In the genomic region with DNA sequence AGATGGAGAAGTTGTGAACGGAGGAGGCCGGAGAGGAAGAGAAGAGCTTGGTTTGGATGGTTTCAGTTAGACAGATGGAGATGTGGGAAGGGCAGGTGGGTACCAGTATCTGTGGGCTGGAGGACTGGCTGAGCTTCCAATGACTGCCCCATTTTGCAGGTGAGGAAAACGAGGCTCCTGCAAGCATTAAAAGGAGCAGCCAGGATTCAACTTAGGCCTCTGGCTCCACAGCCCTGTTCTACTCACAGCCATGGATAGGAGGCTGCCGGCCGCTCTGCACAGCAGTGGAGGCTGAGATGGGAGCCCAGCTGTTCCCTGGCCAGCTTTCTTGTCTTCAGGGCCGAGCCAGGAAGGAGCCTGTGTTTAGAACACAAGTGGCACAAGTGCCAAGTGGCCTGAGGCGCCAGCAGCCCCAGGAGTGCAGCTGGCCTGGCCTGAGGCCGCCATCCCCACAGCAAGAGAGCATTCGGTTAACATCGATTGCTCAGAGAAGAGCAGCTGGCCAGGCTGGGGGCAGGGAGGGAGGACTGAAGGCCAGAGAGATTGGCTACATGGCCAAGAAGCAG, we compare ENCODE assay signal across 8 mouse cellular contexts.
DNase-seq lines count a peak whose midpoint lies in the region; ATAC-seq and TF ChIP-seq lines count a peak whose summit lies in the region.

No protein-coding gene starts in this region.

- no peak for ATAC-seq in inflammation-experienced regulatory T-cells, adult 6 months
- no peak for ATAC-seq in intestine, embryonic 15.5 days

- H3K4me1 ChIP-seq in intestine, embryonic 15.5 days (replicated peaks) = peaks cover 17% of the 10 kb centered on the region

- no peak overlapping the region for H3K9ac ChIP-seq in intestine, embryonic 15.5 days

- H3K27me3 ChIP-seq in intestine, embryonic 15.5 days (replicated peaks) = no peaks in the 10 kb centered on the region

- no peaks in the 10 kb centered on the region for H3K9me3 ChIP-seq in intestine, embryonic 15.5 days

- no peak for TF ChIP-seq CTCF in gastrocnemius, adult 2 months (IDR thresholded peaks at IDR 0.05)
- TF ChIP-seq CTCF in left cerebral cortex, adult 2 months (IDR thresholded peaks at IDR 0.05) = no peak

- intact Hi-C loops in gastrocnemius, adult 2 months (cut with DNase I) = no loop called here
- intact Hi-C loops in left cerebral cortex, adult 2 months (cut with DNase I) = loop anchor here (1.0 kb wide), 1 partner anchor 76 kb away; no protein-coding TSS in a partner anchor

- H3K27ac ChIP-seq in gastrocnemius, adult 2 months = peak overlapping the region; percentile 48
- H3K27ac ChIP-seq in left cerebral cortex, adult 2 months = peak overlapping the region; percentile 76
- H3K27ac ChIP-seq in intestine, embryonic 15.5 days = no peak overlapping the region

- peak; percentile 66 for DNase-seq in lung, postnatal 10 days
- DNase-seq in lung, postnatal 14 days = no peak
- DNase-seq in adrenal gland, postnatal 36 days = peak; percentile 71 to 83
- DNase-seq in gastrocnemius, adult 2 months = peak; percentile 78
- DNase-seq in left cerebral cortex, adult 2 months (ENCODE audit: extremely low spot score in 1 of 2, low spot score in 2 of 2) = no peak
- no peak for DNase-seq in kidney, postnatal 14 days

- no peak overlapping the region for H3K4me2 ChIP-seq in intestine, embryonic 15.5 days (replicated peaks)

- no peaks in the 10 kb centered on the region for H3K36me3 ChIP-seq in intestine, embryonic 15.5 days

- H3K4me3 ChIP-seq in gastrocnemius, adult 2 months = no peak overlapping the region
- H3K4me3 ChIP-seq in left cerebral cortex, adult 2 months = no peak overlapping the region
- H3K4me3 ChIP-seq in intestine, embryonic 15.5 days (replicated peaks) = no peak overlapping the region

- 65% methylated on average over 10 of the region's 10 CpGs for WGBS in intestine, embryonic 15.5 days

Comparison
In these comparisons a context has a peak if more than half of its experiments do, and no peak if none do; other contexts are left out.
1. DNase-seq: peak in lung, postnatal 10 days (single experiment), adrenal gland, postnatal 36 days (2 of 2) and gastrocnemius, adult 2 months (single experiment); none in lung, postnatal 14 days (single experiment), left cerebral cortex, adult 2 months (0 of 2) and kidney, postnatal 14 days (single experiment).